Mouse (Mus musculus) intestine, embryonic 15.5 days (tissue): ENCODE measurements around the gene Aym1. TPM values are rescaled to one million over a fixed set of nuclear protein-coding genes. Genes with fewer than 3 reads are reported as not detected.

Source experiments
- ATAC-seq: fragments of 200-750 bp; cut with Nextera tagmentation; 2 replicates; pipeline ENCODE4 v1.8.0; 2017; ENCODE audit warnings: moderate TSS enrichment, moderate library complexity
- H3K27ac ChIP-seq: fragments of 300-500 bp; sonication (generic); 2 replicates; pipeline ENCODE4 v1.5.1; 2015; ENCODE audit warnings: mild to moderate bottlenecking, inconsistent platforms
- H3K27me3 ChIP-seq: fragments of 300-500 bp; sonication (generic); replicated peaks from 2 replicates; pipeline ENCODE4 v1.6.1; 2015; ENCODE audit warnings: inconsistent platforms
- H3K36me3 ChIP-seq: fragments of 300-500 bp; sonication (generic); 2 replicates; pipeline ENCODE4 v1.6.1; 2015; ENCODE audit warnings: inconsistent platforms
- H3K4me1 ChIP-seq: fragments of 300-500 bp; sonication (generic); replicated peaks from 2 replicates; pipeline ENCODE4 v1.6.1; 2015; ENCODE audit warnings: inconsistent platforms
- H3K4me2 ChIP-seq: fragments of 300-500 bp; sonication (generic); replicated peaks from 2 replicates; pipeline ENCODE4 v1.6.1; 2015; ENCODE audit warnings: mild to moderate bottlenecking, inconsistent platforms
- H3K4me3 ChIP-seq: fragments of 300-500 bp; sonication (generic); replicated peaks from 2 replicates; pipeline ENCODE4 v1.5.1; 2015; ENCODE audit warnings: inconsistent platforms
- H3K9ac ChIP-seq: fragments of 300-500 bp; sonication (generic); 2 replicates; pipeline ENCODE4 v1.6.1; 2015; ENCODE audit warnings: inconsistent platforms
- H3K9me3 ChIP-seq: fragments of 300-500 bp; sonication (generic); 2 replicates; pipeline ENCODE4 v1.6.1; 2016; ENCODE audit warnings: inconsistent platforms
- WGBS: fragments of 180-500 bp; shearing (Covaris S2); methylation state at CpG from one replicate; pipeline ENCODE4 v1.1.7; 2015; 5-methylcytosine and 5-hydroxymethylcytosine counted together
- polyA plus RNA-seq: library from polyadenylated mRNA; unstranded; fragments of >200 nt; fragmentation: Nextera tagmentation; extraction: Ambion mirVana; gene quantifications from 2 replicates; pipeline ENCODE4 v1.2.1, GENCODE M21; 2015

The Aym1 gene
- not detected in 2 replicates for polyA plus RNA-seq

DNA sequence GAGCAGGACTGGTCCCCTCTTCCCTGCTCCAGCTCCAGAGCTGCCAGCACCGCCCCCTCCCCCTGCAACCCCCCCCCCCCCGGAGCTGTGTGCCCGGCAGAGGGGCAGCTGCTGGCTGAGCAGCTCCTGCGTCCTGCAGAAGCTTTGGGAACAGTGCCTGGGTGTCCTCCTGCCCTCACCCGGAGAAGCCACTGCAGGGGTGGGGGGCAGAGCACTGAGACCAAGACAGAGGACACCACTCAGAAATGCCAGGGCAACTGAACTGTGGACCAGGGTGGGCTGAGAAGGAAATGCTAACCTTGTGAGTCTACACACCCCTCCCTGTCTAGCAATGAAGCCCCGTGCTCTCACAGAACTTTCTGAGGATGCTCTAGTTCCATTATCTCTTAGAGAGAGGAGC, at the start of gene Aym1:
Aym1 (plus strand) TSS at position 109 of the 400 bp plus-strand sequence.
- Histone ChIP-seq H3K4me2 (no peak within 1 kb of the TSS), H3K36me3 (no peaks in the 10 kb centered on the region), H3K4me1 (peaks cover 7% of the 10 kb centered on the region; the same call in 1 of the 2 replicates), H3K4me3 (no peak within 1 kb of the TSS), H3K27ac (no peak within 1 kb of the TSS), H3K9me3 (no peaks in the 10 kb centered on the region), H3K27me3 (peaks cover 4% of the 10 kb centered on the region; the same call in 1 of the 2 replicates), H3K9ac (no peak within 1 kb of the TSS)
- 55% methylated on average over 3 of the region's 6 CpGs for WGBS
- no peak for ATAC-seq

DNA sequence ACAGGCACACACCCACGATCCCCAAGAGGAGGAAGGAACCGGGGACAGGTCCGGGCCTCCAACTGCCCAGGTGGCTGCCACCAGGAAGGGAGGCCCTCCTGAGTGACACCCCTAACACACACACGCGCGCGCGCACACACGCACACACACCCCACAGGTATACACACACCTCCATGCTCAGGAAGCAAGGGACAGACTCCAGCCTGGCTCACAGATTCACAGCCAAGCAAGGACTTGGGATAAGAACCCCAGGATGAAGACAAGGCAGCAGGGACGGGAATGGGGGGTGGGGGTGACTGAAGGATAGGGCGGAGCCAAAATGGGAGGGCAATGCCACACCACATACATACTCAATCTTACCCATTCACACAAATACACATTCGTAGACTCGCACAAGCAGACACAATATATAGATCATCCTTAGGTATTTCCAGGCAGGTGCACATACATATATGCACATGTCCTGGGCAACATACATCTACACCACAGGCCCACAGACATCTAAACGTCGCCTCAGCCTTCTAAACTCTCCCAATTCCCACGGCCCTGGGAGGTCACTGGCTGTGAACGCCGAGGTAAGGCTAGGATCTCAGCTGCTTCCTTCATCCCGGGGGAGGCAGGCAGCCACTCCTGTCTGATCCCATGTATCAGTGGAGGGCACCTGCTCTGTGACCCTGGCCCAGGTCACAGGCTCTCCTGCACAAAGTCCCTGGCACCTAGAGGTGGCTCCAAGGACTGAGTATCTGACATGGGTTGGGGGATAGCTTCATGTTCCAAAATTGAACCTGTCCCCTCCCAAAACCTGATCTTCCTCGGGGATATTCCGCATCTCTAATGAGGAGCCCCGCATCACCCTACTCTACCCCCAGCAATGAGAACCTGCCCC, 47.4 kb upstream of the Aym1 start:
- no peak for ATAC-seq
- Histone ChIP-seq H3K36me3 (no peaks in the 10 kb centered on the region), H3K4me3 (peak overlapping the region; percentile 63), H3K27me3 (no peaks in the 10 kb centered on the region), H3K9ac (peak overlapping the region; percentile 65), H3K4me2 (peak overlapping the region; percentile 87), H3K4me1 (peaks cover 13% of the 10 kb centered on the region), H3K9me3 (no peaks in the 10 kb centered on the region), H3K27ac (no peak overlapping the region)
- 64% methylated on average over 22 of the region's 22 CpGs for WGBS

GRCm38 (mm10) chr5:113310377-113311003, 46.6 kb upstream of the Aym1 start, which contains the start of gene Sgsm1:
Gene Sgsm1 (minus strand): TSS chr5:113310786.
- Histone ChIP-seq H3K27me3 (peaks cover 2% of the 10 kb centered on the region; the same call in 1 of the 2 replicates), H3K4me1 (peaks cover 13% of the 10 kb centered on the region), H3K4me2 (peak within 1 kb of the TSS; percentile 87), H3K27ac (no peak within 1 kb of the TSS), H3K9me3 (no peaks in the 10 kb centered on the region), H3K36me3 (no peaks in the 10 kb centered on the region), H3K4me3 (peak within 1 kb of the TSS; percentile 63), H3K9ac (peak within 1 kb of the TSS; percentile 65)
- 3% methylated on average over 53 of the region's 53 CpGs for WGBS
- ATAC-seq, result peak; percentile 90

DNA sequence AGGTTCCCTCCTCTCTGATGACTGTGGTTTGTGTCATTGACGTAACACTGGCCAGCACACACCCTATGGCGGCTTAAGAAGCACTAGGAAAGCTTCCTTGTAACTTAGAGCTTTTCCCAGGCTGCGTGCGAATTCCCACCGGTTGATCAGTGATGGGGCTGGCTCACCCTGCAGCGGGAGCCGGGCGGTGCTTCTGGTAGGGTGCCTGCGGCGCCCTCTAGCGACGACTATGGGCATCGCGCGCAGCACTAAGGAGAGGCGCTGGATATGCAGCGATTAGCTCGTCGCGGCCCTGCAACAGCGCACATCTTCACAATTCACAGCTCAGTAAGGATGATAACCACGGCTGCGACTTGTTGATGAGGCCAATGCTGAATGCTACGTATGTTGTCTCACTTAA, 43.1 kb upstream of the Aym1 start:
- H3K4me2 ChIP-seq, result peak overlapping the region; percentile 26; the same call in 1 of the 2 replicates
- peaks cover 6% of the 10 kb centered on the region for H3K4me1 ChIP-seq
- no peak overlapping the region for H3K27ac ChIP-seq
- peaks cover 3% of the 10 kb centered on the region; the same call in 1 of the 2 replicates for H3K27me3 ChIP-seq
- H3K9ac ChIP-seq, result no peak overlapping the region
- H3K36me3 ChIP-seq, result no peaks in the 10 kb centered on the region
- WGBS, result 1% methylated on average over 24 of the region's 24 CpGs
- peak; percentile 40 for ATAC-seq
- no peak overlapping the region for H3K4me3 ChIP-seq
- H3K9me3 ChIP-seq, result no peaks in the 10 kb centered on the region

- peak overlapping the region; percentile 23 for H3K9ac ChIP-seq
- H3K4me3 ChIP-seq, result peak overlapping the region; percentile 36
- no peaks in the 10 kb centered on the region for H3K9me3 ChIP-seq
- H3K4me2 ChIP-seq, result peak overlapping the region; percentile 79
- H3K4me1 ChIP-seq, result 0 out of 2 replicates have a peak, but pooled peaks cover 5% of the 10 kb centered on the region
- no peak overlapping the region for H3K27ac ChIP-seq
- H3K27me3 ChIP-seq, result peaks cover 19% of the 10 kb centered on the region
- ATAC-seq, result peak; percentile 84
- 3% methylated on average over 38 of the region's 38 CpGs for WGBS
- no peaks in the 10 kb centered on the region for H3K36me3 ChIP-seq
These were observed 33.1 kb upstream of the Aym1 start for GRCm38 (mm10) chr5:113323784-113324638.

DNA sequence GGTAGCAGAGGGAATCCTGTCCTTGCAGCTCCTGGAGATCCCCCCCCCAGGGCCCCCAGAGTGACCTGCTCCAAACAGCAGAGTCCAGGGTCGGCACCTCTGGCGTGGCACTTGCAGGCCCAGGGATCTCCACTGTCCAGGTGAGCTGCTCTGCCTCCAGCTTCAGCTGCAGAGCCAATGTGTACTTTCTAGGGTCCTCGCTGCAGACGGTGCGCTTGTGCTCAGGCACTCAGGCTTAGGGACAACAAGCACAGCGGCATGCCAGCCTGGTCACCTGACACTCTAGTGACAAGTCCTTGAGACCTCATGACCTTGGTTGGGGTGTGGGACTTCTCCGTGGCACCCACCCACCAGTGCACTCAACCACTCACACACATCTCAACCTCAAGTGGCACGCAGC, 27.6 kb upstream of the Aym1 start:
- Histone ChIP-seq H3K9ac (no peak overlapping the region), H3K9me3 (no peaks in the 10 kb centered on the region), H3K27ac (no peak overlapping the region), H3K36me3 (no peaks in the 10 kb centered on the region), H3K27me3 (peaks cover 32% of the 10 kb centered on the region), H3K4me2 (no peak overlapping the region), H3K4me1 (no peaks in the 10 kb centered on the region), H3K4me3 (no peak overlapping the region)
- WGBS, result 85% methylated on average over 8 of the region's 8 CpGs
- ATAC-seq, result no peak

GRCm38 (mm10) chr5:113330202-113330601, 26.9 kb upstream of the Aym1 start:
- H3K4me1 ChIP-seq, result peaks cover 6% of the 10 kb centered on the region
- ATAC-seq, result no peak
- no peaks in the 10 kb centered on the region for H3K36me3 ChIP-seq
- no peak overlapping the region for H3K4me3 ChIP-seq
- no peak overlapping the region for H3K27ac ChIP-seq
- WGBS, result 84% methylated on average over 3 of the region's 3 CpGs
- H3K9me3 ChIP-seq, result no peaks in the 10 kb centered on the region
- no peak overlapping the region for H3K4me2 ChIP-seq
- peaks cover 34% of the 10 kb centered on the region for H3K27me3 ChIP-seq
- H3K9ac ChIP-seq, result no peak overlapping the region

DNA sequence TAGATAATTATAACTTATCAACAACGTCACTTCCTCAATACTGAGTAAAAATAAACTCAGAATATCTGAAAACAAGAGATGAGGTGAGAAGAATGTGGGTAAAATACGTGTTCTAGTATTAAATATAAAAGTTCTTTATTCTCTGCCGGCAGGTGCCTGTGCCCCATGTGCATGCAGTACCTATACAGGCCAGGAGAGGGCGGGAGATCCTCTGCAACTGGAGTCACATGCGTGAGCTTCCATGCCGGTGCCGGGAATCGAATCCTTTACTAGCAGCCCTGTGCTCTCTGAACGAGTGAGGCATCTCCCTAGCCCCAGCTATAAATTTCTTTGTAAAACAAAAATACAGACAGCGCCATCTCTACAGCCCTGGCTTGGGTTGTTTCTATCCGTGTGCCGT, 24.9 kb upstream of the Aym1 start:
- H3K9me3 ChIP-seq, result no peaks in the 10 kb centered on the region
- no peaks in the 10 kb centered on the region for H3K36me3 ChIP-seq
- H3K27ac ChIP-seq, result no peak overlapping the region
- H3K4me2 ChIP-seq, result no peak overlapping the region
- ATAC-seq, result no peak
- H3K27me3 ChIP-seq, result peaks cover 53% of the 10 kb centered on the region
- H3K4me1 ChIP-seq, result peaks cover 13% of the 10 kb centered on the region
- no peak overlapping the region for H3K9ac ChIP-seq
- WGBS, result 29% methylated on average over 12 of the region's 12 CpGs
- H3K4me3 ChIP-seq, result no peak overlapping the region

- WGBS, result 57% methylated on average over 4 of the region's 4 CpGs
- Histone ChIP-seq H3K4me3 (no peak overlapping the region), H3K4me1 (peaks cover 13% of the 10 kb centered on the region), H3K36me3 (no peaks in the 10 kb centered on the region), H3K27me3 (peaks cover 57% of the 10 kb centered on the region), H3K27ac (no peak overlapping the region), H3K4me2 (no peak overlapping the region), H3K9ac (no peak overlapping the region), H3K9me3 (no peaks in the 10 kb centered on the region)
- no peak for ATAC-seq
These were observed 24.2 kb upstream of the Aym1 start for GRCm38 (mm10) chr5:113332899-113333298.

- Histone ChIP-seq H3K27ac (no peak overlapping the region), H3K27me3 (peaks cover 63% of the 10 kb centered on the region), H3K4me1 (peaks cover 13% of the 10 kb centered on the region), H3K4me2 (peak overlapping the region; percentile 61), H3K9me3 (no peaks in the 10 kb centered on the region), H3K36me3 (no peaks in the 10 kb centered on the region), H3K9ac (no peak overlapping the region), H3K4me3 (peak overlapping the region; percentile 26)
- ATAC-seq, result no peak
- 7% methylated on average over 34 of the region's 34 CpGs for WGBS
These were observed 22.2 kb upstream of the Aym1 start for GRCm38 (mm10) chr5:113334621-113335530.

- Histone ChIP-seq H3K9ac (no peak overlapping the region), H3K4me3 (peak overlapping the region; percentile 26), H3K4me1 (peaks cover 13% of the 10 kb centered on the region), H3K27ac (no peak overlapping the region), H3K4me2 (peak overlapping the region; percentile 61), H3K36me3 (no peaks in the 10 kb centered on the region), H3K9me3 (no peaks in the 10 kb centered on the region), H3K27me3 (peaks cover 58% of the 10 kb centered on the region)
- under 1% methylated on average over 17 of the region's 17 CpGs for WGBS
- ATAC-seq, result no peak
These were observed 21.4 kb upstream of the Aym1 start for GRCm38 (mm10) chr5:113335732-113336131.
